Mouse (Mus musculus): Measurements from ENCODE around the gene Fthl17d.

GRCm38 (mm10) chrX:8944041-8944440 lies 42.5 kb downstream of the Fthl17d start:
- TF ChIP-seq MAX (IDR thresholded peaks at IDR 0.05; ENCODE audit: low read depth), result no peak
- no peak for TF ChIP-seq POLR2A (IDR thresholded peaks at IDR 0.05; ENCODE audit: insufficient read length, low read depth)
- no peak for TF ChIP-seq TCF12 (IDR thresholded peaks at IDR 0.05; ENCODE audit: insufficient read depth, poor library complexity, severe bottlenecking)
- TF ChIP-seq USF1 (IDR thresholded peaks at IDR 0.05; ENCODE audit: low read depth), result no peak
- TF ChIP-seq CEBPB (IDR thresholded peaks at IDR 0.05; ENCODE audit: insufficient read depth, poor library complexity, severe bottlenecking), result no peak
- no peak for TF ChIP-seq E2F4 (IDR thresholded peaks at IDR 0.05; ENCODE audit: insufficient read depth)
- no peak for TF ChIP-seq REST (IDR thresholded peaks at IDR 0.05; ENCODE audit: insufficient read depth, insufficient read length)
